Mouse (Mus musculus): Measurements from ENCODE around the gene Hoxd11. TPM values are rescaled to one million over a fixed set of nuclear protein-coding genes. Genes with fewer than 3 reads are reported as not detected.

Hoxd11 gene
- polyA plus RNA-seq, 1 experiment: not detected

GRCm38 (mm10) chr2:74675666-74676282 is 3.6 kb upstream of the Hoxd11 start:
- Histone ChIP-seq H3K4me3 (ENCODE audit: control insufficient read depth, insufficient read depth, low read length) (no peak overlapping the region), H3K27ac (ENCODE audit: control insufficient read depth, insufficient read depth, low read length) (no peak overlapping the region), H3K4me1 (replicated peaks; ENCODE audit: control insufficient read depth, insufficient read depth, low read length) (no peaks in the 10 kb centered on the region), H3K36me3 (ENCODE audit: control insufficient read depth, insufficient read depth, low read length) (no peaks in the 10 kb centered on the region), H3K27me3 (ENCODE audit: control insufficient read depth, insufficient read depth, low read length) (peaks cover 40% of the 10 kb centered on the region)
- DNase-seq: no peak
- WGBS: 19% methylated on average over 24 of the region's 24 CpGs
- TF ChIP-seq CTCF (IDR thresholded peaks at IDR 0.05; ENCODE audit: borderline replicate concordance, control insufficient read depth, extremely low read depth, insufficient read depth, low read length, poor library complexity) (no peak), POLR2A (IDR thresholded peaks at IDR 0.05; ENCODE audit: control insufficient read depth, extremely low read depth, insufficient read depth, low read length, poor library complexity) (no peak)

- WGBS: 13% methylated on average over 9 of the region's 9 CpGs
- no peaks in the 10 kb centered on the region for H3K4me1 ChIP-seq (replicated peaks; ENCODE audit: control insufficient read depth, insufficient read depth, low read length)
- no peaks in the 10 kb centered on the region for H3K36me3 ChIP-seq (ENCODE audit: control insufficient read depth, insufficient read depth, low read length)
- no peak overlapping the region for H3K27ac ChIP-seq (ENCODE audit: control insufficient read depth, insufficient read depth, low read length)
- DNase-seq: no peak
- H3K27me3 ChIP-seq (ENCODE audit: control insufficient read depth, insufficient read depth, low read length): peaks cover 40% of the 10 kb centered on the region
- H3K4me3 ChIP-seq (ENCODE audit: control insufficient read depth, insufficient read depth, low read length): no peak overlapping the region
- no peak for TF ChIP-seq POLR2A (IDR thresholded peaks at IDR 0.05; ENCODE audit: control insufficient read depth, extremely low read depth, insufficient read depth, low read length, poor library complexity)
Measured at GRCm38 (mm10) chr2:74676376-74677052, 2.8 kb upstream of the Hoxd11 start.

- Histone ChIP-seq H3K36me3 (ENCODE audit: control insufficient read depth, insufficient read depth, low read length) (no peaks in the 10 kb centered on the region), H3K27ac (ENCODE audit: control insufficient read depth, insufficient read depth, low read length) (no peak overlapping the region), H3K4me1 (replicated peaks; ENCODE audit: control insufficient read depth, insufficient read depth, low read length) (no peaks in the 10 kb centered on the region), H3K27me3 (ENCODE audit: control insufficient read depth, insufficient read depth, low read length) (peaks cover 43% of the 10 kb centered on the region), H3K4me3 (ENCODE audit: control insufficient read depth, insufficient read depth, low read length) (no peak overlapping the region)
- TF ChIP-seq CTCF (IDR thresholded peaks at IDR 0.05; ENCODE audit: borderline replicate concordance, control insufficient read depth, extremely low read depth, insufficient read depth, low read length, poor library complexity): no peak
- no peak for TF ChIP-seq POLR2A (IDR thresholded peaks at IDR 0.05; ENCODE audit: control insufficient read depth, extremely low read depth, insufficient read depth, low read length, poor library complexity)
- 55% methylated on average over 2 of the region's 2 CpGs for WGBS
- no peak for DNase-seq
Measured at GRCm38 (mm10) chr2:74677106-74677505, 2.3 kb upstream of the Hoxd11 start.

- H3K36me3 ChIP-seq (ENCODE audit: control insufficient read depth, insufficient read depth, low read length): no peaks in the 10 kb centered on the region
- peaks cover 35% of the 10 kb centered on the region for H3K27me3 ChIP-seq (ENCODE audit: control insufficient read depth, insufficient read depth, low read length)
- DNase-seq: no peak
- no peak overlapping the region for H3K27ac ChIP-seq (ENCODE audit: control insufficient read depth, insufficient read depth, low read length)
- H3K4me3 ChIP-seq (ENCODE audit: control insufficient read depth, insufficient read depth, low read length): no peak overlapping the region
- no peak for TF ChIP-seq POLR2A (IDR thresholded peaks at IDR 0.05; ENCODE audit: control insufficient read depth, extremely low read depth, insufficient read depth, low read length, poor library complexity)
- TF ChIP-seq CTCF (IDR thresholded peaks at IDR 0.05; ENCODE audit: borderline replicate concordance, control insufficient read depth, extremely low read depth, insufficient read depth, low read length, poor library complexity): no peak
- WGBS: 6% methylated on average over 26 of the region's 26 CpGs
- H3K4me1 ChIP-seq (replicated peaks; ENCODE audit: control insufficient read depth, insufficient read depth, low read length): no peaks in the 10 kb centered on the region
Measured at GRCm38 (mm10) chr2:74679596-74679971, 227 bp downstream of the Hoxd11 start.

- TF ChIP-seq POLR2A (IDR thresholded peaks at IDR 0.05; ENCODE audit: control insufficient read depth, extremely low read depth, insufficient read depth, low read length, poor library complexity) (no peak), CTCF (IDR thresholded peaks at IDR 0.05; ENCODE audit: borderline replicate concordance, control insufficient read depth, extremely low read depth, insufficient read depth, low read length, poor library complexity) (no peak)
- WGBS: 4% methylated on average over 23 of the region's 23 CpGs
- H3K4me1 ChIP-seq (replicated peaks; ENCODE audit: control insufficient read depth, insufficient read depth, low read length): no peaks in the 10 kb centered on the region
- H3K4me3 ChIP-seq (ENCODE audit: control insufficient read depth, insufficient read depth, low read length): no peak overlapping the region
- H3K36me3 ChIP-seq (ENCODE audit: control insufficient read depth, insufficient read depth, low read length): no peaks in the 10 kb centered on the region
- peaks cover 35% of the 10 kb centered on the region for H3K27me3 ChIP-seq (ENCODE audit: control insufficient read depth, insufficient read depth, low read length)
- no peak overlapping the region for H3K27ac ChIP-seq (ENCODE audit: control insufficient read depth, insufficient read depth, low read length)
- DNase-seq: no peak
Measured at GRCm38 (mm10) chr2:74679980-74680379, 623 bp downstream of the Hoxd11 start.

GRCm38 (mm10) chr2:74680561-74681398 is 1.4 kb downstream of the Hoxd11 start:
- no peak for DNase-seq
- WGBS: 9% methylated on average over 21 of the region's 21 CpGs
- peaks cover 28% of the 10 kb centered on the region for H3K27me3 ChIP-seq (ENCODE audit: control insufficient read depth, insufficient read depth, low read length)
- no peaks in the 10 kb centered on the region for H3K36me3 ChIP-seq (ENCODE audit: control insufficient read depth, insufficient read depth, low read length)
- no peak overlapping the region for H3K27ac ChIP-seq (ENCODE audit: control insufficient read depth, insufficient read depth, low read length)
- H3K4me3 ChIP-seq (ENCODE audit: control insufficient read depth, insufficient read depth, low read length): no peak overlapping the region
- no peaks in the 10 kb centered on the region for H3K4me1 ChIP-seq (replicated peaks; ENCODE audit: control insufficient read depth, insufficient read depth, low read length)
- TF ChIP-seq POLR2A (IDR thresholded peaks at IDR 0.05; ENCODE audit: control insufficient read depth, extremely low read depth, insufficient read depth, low read length, poor library complexity) (no peak), CTCF (IDR thresholded peaks at IDR 0.05; ENCODE audit: borderline replicate concordance, control insufficient read depth, extremely low read depth, insufficient read depth, low read length, poor library complexity) (no peak)
